Mouse (Mus musculus) megakaryocyte, embryonic 14.5 days (primary cell): ENCODE data around the gene Creb3.

Experiments used
- FLI1 ChIP-seq: IDR thresholded peaks from 2 replicates; pipeline ENCODE4 v1.6.1; 2012; ENCODE audit warnings: low read length, inconsistent platforms, mixed read lengths
- GATA1 ChIP-seq: IDR thresholded peaks from 3 replicates; pipeline ENCODE4 v1.6.1; 2012; ENCODE audit warnings: mixed read lengths, low read length, inconsistent platforms, borderline replicate concordance

DNA sequence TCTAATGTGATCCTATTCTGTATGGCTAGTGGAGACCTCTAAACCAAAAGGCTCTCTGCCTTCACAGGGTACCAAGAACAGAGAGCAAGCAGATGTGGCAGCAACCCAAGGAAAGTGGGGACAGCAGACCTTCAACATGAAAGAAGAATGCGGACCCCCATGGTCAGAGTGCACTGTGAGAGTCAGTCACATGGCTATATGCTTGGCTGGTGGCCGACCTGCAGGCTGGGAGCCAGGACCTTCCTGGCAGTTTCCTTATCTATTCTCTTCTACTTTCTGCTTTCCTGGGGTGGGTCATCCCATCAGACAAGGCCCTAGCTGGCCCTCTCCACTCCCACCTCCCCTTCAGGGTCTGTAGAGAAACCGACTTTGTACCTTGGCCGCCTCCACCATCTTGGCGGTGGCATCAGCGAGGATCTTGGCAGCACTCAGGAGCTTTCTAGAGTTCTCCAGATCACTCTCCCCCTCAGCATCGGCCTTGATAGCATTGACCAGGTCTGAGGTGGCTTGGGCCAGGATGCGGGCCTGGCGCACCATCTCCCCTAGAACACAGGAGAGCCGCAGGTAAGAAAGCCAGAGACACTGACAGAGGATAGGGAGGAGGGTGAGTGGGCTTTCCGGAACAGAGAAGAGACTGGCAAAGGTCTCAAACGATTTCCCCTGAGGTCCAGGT, 15.6 kb upstream of the Creb3 start:
- TF ChIP-seq GATA1 (no peak), FLI1 (no peak)
